Mouse (Mus musculus): Measurements from ENCODE around the gene Thrap3. TPM values are rescaled to one million over a fixed set of nuclear protein-coding genes. Genes with fewer than 3 reads are reported as not detected.
A peak's percentile ranks its signal among the peaks of the same experiment; 100 is the strongest.
"Not testable (repeated sequence)": the region's sequence is repeated elsewhere in the genome, so short reads cannot be mapped to it uniquely, and the experiment has no call there.

Thrap3 gene
- polyA plus RNA-seq, 1 experiment from 2014 or later, result 274 TPM

GRCm38 (mm10) chr4:126235191-126235590 lies 32.6 kb upstream of the Thrap3 start:
- Histone ChIP-seq H3K27ac (replicated peaks) (no peak overlapping the region), H3K36me3 (peaks cover 99% of the 10 kb centered on the region), H3K27me3 (no peaks in the 10 kb centered on the region), H3K9me3 (no peaks in the 10 kb centered on the region), H3K4me1 (peaks cover 6% of the 10 kb centered on the region; the same call in 1 of the 2 replicates), H3K9ac (replicated peaks) (no peak overlapping the region), H3K4me2 (replicated peaks) (no peak overlapping the region), H3K4me3 (no peak overlapping the region)
- 94% methylated on average over 10 of the region's 10 CpGs for WGBS
- ATAC-seq (ENCODE audit: low FRiP score, low read depth), result no peak

DNA sequence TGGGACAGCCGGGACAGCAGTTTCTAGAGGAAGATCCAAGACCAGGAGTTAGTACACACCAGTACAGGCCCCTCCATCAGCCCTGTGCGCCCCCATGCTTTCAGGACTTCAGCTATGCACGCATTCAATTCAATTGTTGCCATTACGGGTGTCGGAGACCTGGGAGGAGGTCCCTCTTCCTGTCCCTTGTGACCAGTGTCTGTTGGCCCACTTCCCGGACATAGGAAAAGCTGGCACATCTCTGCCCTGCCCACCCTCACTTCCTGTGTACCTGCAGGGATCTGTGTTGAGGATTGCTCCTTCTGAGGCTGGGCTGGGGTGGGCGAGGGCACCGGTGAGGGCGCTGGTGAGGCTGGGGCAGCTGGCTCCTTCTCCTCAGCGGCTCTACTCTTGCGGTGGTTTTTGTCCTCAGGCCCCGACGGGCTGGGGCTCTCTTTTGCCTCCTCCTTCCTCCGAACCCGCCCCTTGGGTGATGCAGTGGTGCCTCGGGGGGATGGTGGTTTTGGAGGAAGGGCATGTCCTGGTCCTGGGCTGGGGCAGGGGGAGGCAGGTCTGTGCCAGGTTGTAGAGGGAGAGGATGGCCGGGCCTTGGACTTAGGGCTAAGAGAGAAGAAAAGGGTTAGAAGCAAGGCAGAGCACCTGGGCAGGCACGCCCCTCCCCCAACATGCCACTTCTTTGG lies 32.1 kb upstream of the Thrap3 start:
- no peak for ATAC-seq (ENCODE audit: low FRiP score, low read depth)
- H3K9ac ChIP-seq (replicated peaks), result no peak overlapping the region
- WGBS, result 90% methylated on average over 18 of the region's 18 CpGs
- H3K9me3 ChIP-seq, result no peaks in the 10 kb centered on the region
- H3K4me1 ChIP-seq, result peaks cover 6% of the 10 kb centered on the region; the same call in 1 of the 2 replicates
- no peak overlapping the region for H3K27ac ChIP-seq (replicated peaks)
- peaks cover 99% of the 10 kb centered on the region for H3K36me3 ChIP-seq
- no peak overlapping the region for H3K4me2 ChIP-seq (replicated peaks)
- no peak overlapping the region for H3K4me3 ChIP-seq
- H3K27me3 ChIP-seq, result no peaks in the 10 kb centered on the region

GRCm38 (mm10) chr4:126233676-126234308 lies 31.2 kb upstream of the Thrap3 start:
- Histone ChIP-seq H3K27ac (replicated peaks) (no peak overlapping the region), H3K27me3 (no peaks in the 10 kb centered on the region), H3K4me1 (peaks cover 6% of the 10 kb centered on the region; the same call in 1 of the 2 replicates), H3K4me3 (no peak overlapping the region), H3K4me2 (replicated peaks) (no peak overlapping the region), H3K9me3 (no peaks in the 10 kb centered on the region), H3K9ac (replicated peaks) (no peak overlapping the region), H3K36me3 (peaks cover 91% of the 10 kb centered on the region)
- ATAC-seq (ENCODE audit: low FRiP score, low read depth), result no peak
- 92% methylated on average over 29 of the region's 29 CpGs for WGBS

- Histone ChIP-seq H3K4me1 (peaks cover 10% of the 10 kb centered on the region), H3K9ac (replicated peaks) (no peak overlapping the region), H3K9me3 (no peaks in the 10 kb centered on the region), H3K4me2 (replicated peaks) (no peak overlapping the region), H3K4me3 (no peak overlapping the region), H3K27ac (replicated peaks) (no peak overlapping the region), H3K27me3 (peaks cover 5% of the 10 kb centered on the region; the same call in 1 of the 2 replicates), H3K36me3 (peaks cover 52% of the 10 kb centered on the region)
- no peak for ATAC-seq (ENCODE audit: low FRiP score, low read depth)
- WGBS, result 78% methylated on average over 7 of the region's 7 CpGs
These were observed 27.3 kb upstream of the Thrap3 start for GRCm38 (mm10) chr4:126229900-126230299.

- 24% methylated on average over 5 of the region's 5 CpGs for WGBS
These were observed 25.6 kb upstream of the Thrap3 start for GRCm38 (mm10) chr4:126228144-126228543.

DNA sequence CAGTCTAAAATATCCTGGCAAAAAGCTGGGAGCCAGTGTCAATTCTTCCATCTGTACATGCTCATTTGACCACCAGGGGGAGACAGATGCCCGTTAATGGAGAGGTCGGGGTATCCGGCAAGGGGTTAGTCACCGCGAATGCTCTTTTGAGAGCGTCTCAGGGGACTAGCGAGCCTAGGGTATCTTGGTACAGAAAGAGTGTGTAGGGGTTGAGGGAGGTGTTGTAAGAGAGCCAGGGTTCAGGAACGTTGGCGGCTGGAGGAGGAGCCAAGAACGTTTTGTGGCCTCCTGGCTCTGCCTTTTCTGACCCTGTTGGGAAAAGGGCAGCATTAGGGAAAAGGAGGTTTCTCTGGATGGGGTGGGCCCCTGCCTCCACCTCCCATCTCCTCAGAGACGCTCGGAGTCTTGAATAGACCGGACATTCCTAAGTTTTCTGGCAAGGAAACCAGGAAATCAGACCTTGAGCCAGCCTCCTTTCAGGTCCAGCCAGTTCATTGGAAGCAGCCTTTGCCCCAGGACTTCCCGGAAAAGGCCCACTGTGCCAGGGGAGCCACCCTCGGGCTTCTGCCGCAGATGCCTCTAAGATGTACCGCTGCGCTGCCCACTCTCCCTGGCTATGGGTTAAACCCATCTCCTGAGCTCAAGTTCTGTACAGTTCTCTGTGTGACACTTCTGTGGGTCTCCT lies 24.7 kb upstream of the Thrap3 start:
- peak overlapping the region; percentile 17; the same call in 1 of the 2 replicates for H3K9ac ChIP-seq (replicated peaks)
- peaks cover 25% of the 10 kb centered on the region for H3K36me3 ChIP-seq
- peaks cover 5% of the 10 kb centered on the region; the same call in 1 of the 2 replicates for H3K27me3 ChIP-seq
- no peak overlapping the region for H3K27ac ChIP-seq (replicated peaks)
- H3K4me3 ChIP-seq, result peak overlapping the region; percentile 9; the same call in 1 of the 2 replicates
- 10% methylated on average over 18 of the region's 18 CpGs for WGBS
- peaks cover 10% of the 10 kb centered on the region for H3K4me1 ChIP-seq
- H3K9me3 ChIP-seq, result no peaks in the 10 kb centered on the region
- peak overlapping the region; percentile 43 for H3K4me2 ChIP-seq (replicated peaks)
- ATAC-seq (ENCODE audit: low FRiP score, low read depth), result peak; percentile 76

More at GRCm38 (mm10) chr4:126228144-126228543, 25.6 kb upstream of the Thrap3 start:
- Histone ChIP-seq H3K4me1 (peaks cover 10% of the 10 kb centered on the region), H3K9ac (replicated peaks) (no peak overlapping the region), H3K27me3 (peaks cover 5% of the 10 kb centered on the region; the same call in 1 of the 2 replicates), H3K9me3 (no peaks in the 10 kb centered on the region), H3K27ac (replicated peaks) (no peak overlapping the region), H3K36me3 (peaks cover 35% of the 10 kb centered on the region), H3K4me2 (replicated peaks) (no peak overlapping the region), H3K4me3 (no peak overlapping the region)
- no peak for ATAC-seq (ENCODE audit: low FRiP score, low read depth)

DNA sequence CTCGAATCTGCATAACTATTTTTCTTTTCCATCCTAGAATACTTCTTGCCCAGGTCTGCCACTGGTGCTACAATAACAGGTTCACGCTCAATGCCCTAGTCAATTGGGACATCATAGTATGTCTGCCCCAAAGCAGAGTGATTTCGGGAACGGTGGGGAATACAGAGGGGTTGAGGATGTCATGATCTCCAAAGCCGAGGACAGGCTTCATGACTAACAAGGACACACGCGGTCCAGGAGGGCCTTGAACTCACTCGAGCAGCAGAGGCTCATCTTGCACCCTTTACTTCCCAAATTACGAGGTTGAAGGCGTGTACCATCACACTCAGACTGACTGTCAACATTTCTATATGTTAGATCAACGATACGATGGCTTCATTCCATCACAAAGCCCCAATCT lies 24.1 kb upstream of the Thrap3 start:
- H3K4me1 ChIP-seq, result peaks cover 10% of the 10 kb centered on the region
- no peaks in the 10 kb centered on the region for H3K9me3 ChIP-seq
- H3K36me3 ChIP-seq, result peaks cover 19% of the 10 kb centered on the region
- no peak overlapping the region for H3K9ac ChIP-seq (replicated peaks)
- WGBS, result 56% methylated on average over 12 of the region's 12 CpGs
- H3K27ac ChIP-seq (replicated peaks), result no peak overlapping the region
- no peak overlapping the region for H3K4me2 ChIP-seq (replicated peaks)
- peaks cover 5% of the 10 kb centered on the region; the same call in 1 of the 2 replicates for H3K27me3 ChIP-seq
- 0 out of 2 replicates have a peak, but pooled peaks have one; percentile 30 for ATAC-seq (ENCODE audit: low FRiP score, low read depth)
- no peak overlapping the region for H3K4me3 ChIP-seq

- peaks cover 2% of the 10 kb centered on the region; the same call in 1 of the 2 replicates for H3K27me3 ChIP-seq
These were observed 20.1 kb upstream of the Thrap3 start for GRCm38 (mm10) chr4:126222631-126223030.

GRCm38 (mm10) chr4:126220045-126220444 lies 17.5 kb upstream of the Thrap3 start:
- no peak overlapping the region for H3K4me3 ChIP-seq
- no peaks in the 10 kb centered on the region for H3K9me3 ChIP-seq

More at GRCm38 (mm10) chr4:126222631-126223030, 20.1 kb upstream of the Thrap3 start:
- H3K36me3 ChIP-seq, result no peaks in the 10 kb centered on the region
- H3K4me1 ChIP-seq, result peaks cover 5% of the 10 kb centered on the region; the same call in 1 of the 2 replicates
- H3K4me2 ChIP-seq (replicated peaks), result no peak overlapping the region
- H3K4me3 ChIP-seq, result no peak overlapping the region
- no peak overlapping the region for H3K9ac ChIP-seq (replicated peaks)
- WGBS, result 85% methylated on average over 11 of the region's 11 CpGs
- no peaks in the 10 kb centered on the region for H3K9me3 ChIP-seq
- no peak for ATAC-seq (ENCODE audit: low FRiP score, low read depth)
- no peak overlapping the region for H3K27ac ChIP-seq (replicated peaks)

GRCm38 (mm10) chr4:126219540-126219939 lies 17.0 kb upstream of the Thrap3 start:
- H3K4me3 ChIP-seq; H3K9me3 ChIP-seq; H3K36me3 ChIP-seq; H3K27me3 ChIP-seq; H3K9ac ChIP-seq (replicated peaks); ATAC-seq (ENCODE audit: low FRiP score, low read depth); H3K27ac ChIP-seq (replicated peaks); H3K4me2 ChIP-seq (replicated peaks); H3K4me1 ChIP-seq: not testable (repeated sequence)
- 75% methylated on average over 3 of the region's 3 CpGs for WGBS

More at GRCm38 (mm10) chr4:126220045-126220444, 17.5 kb upstream of the Thrap3 start:
- Histone ChIP-seq H3K4me2 (replicated peaks) (no peak overlapping the region), H3K9ac (replicated peaks) (no peak overlapping the region), H3K4me1 (no peaks in the 10 kb centered on the region), H3K27ac (replicated peaks) (no peak overlapping the region), H3K36me3 (no peaks in the 10 kb centered on the region), H3K27me3 (no peaks in the 10 kb centered on the region)
- ATAC-seq (ENCODE audit: low FRiP score, low read depth), result no peak
- 92% methylated on average over 10 of the region's 10 CpGs for WGBS

DNA sequence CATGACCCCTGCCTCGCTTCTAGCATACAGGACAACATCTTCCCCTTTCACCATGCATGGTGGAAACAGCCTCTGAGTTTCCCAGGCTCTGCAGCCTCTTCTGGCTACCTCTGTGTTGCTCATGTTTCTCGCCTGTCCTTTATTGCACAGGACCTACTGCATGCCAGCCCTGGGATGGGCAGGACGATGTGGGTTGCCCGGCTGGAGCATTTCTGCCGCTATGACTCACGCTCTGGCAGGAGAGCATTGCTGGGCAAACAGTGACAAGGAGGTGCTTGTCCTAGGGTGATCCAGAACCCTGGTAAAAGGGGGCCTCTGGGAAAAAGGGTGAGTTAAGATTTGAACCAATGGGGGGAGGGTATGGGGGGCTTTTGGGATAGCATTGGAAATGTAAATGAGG lies 15.2 kb upstream of the Thrap3 start:
- no peak overlapping the region for H3K27ac ChIP-seq (replicated peaks)
- H3K4me3 ChIP-seq, result no peak overlapping the region
- no peak for ATAC-seq (ENCODE audit: low FRiP score, low read depth)
- no peak overlapping the region for H3K9ac ChIP-seq (replicated peaks)
- no peaks in the 10 kb centered on the region for H3K9me3 ChIP-seq
- H3K27me3 ChIP-seq, result no peaks in the 10 kb centered on the region
- H3K4me1 ChIP-seq, result no peaks in the 10 kb centered on the region
- 86% methylated on average over 6 of the region's 6 CpGs for WGBS
- no peak overlapping the region for H3K4me2 ChIP-seq (replicated peaks)
- H3K36me3 ChIP-seq, result no peaks in the 10 kb centered on the region

DNA sequence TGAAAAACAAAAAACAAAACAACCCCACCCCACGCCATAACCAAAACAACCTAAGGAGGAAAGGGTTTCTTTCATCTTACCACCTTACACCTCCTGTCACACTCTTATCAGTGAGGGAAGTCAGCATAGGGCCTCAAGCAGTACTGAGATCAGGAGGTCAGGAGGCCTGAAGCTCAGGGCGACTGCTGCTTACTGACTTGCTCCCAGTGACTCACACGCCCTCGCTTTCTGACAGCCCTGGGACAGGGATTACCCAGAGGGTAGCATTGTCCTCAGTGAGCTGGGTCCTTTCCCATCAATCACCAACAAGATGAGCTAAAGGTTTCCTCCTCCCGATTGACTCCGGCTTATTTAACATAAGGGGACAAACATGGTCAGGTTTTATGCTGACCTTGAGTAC lies 4.5 kb upstream of the Thrap3 start:
- ATAC-seq (ENCODE audit: low FRiP score, low read depth), result no peak
- WGBS, result 59% methylated on average over 6 of the region's 6 CpGs
- H3K27ac ChIP-seq (replicated peaks), result no peak overlapping the region
- peaks cover 3% of the 10 kb centered on the region; the same call in 1 of the 2 replicates for H3K4me1 ChIP-seq
- H3K9me3 ChIP-seq, result no peaks in the 10 kb centered on the region
- no peak overlapping the region for H3K9ac ChIP-seq (replicated peaks)
- no peaks in the 10 kb centered on the region for H3K27me3 ChIP-seq
- no peaks in the 10 kb centered on the region for H3K36me3 ChIP-seq
- H3K4me3 ChIP-seq, result no peak overlapping the region
- no peak overlapping the region for H3K4me2 ChIP-seq (replicated peaks)

Measured in midbrain, embryonic 12.5 days (tissue).